Mouse (Mus musculus): ENCODE data around the gene Ccdc87. TPM values are rescaled to one million over a fixed set of nuclear protein-coding genes. Genes with fewer than 3 reads are reported as not detected.
"Not testable (repeated sequence)": the region's sequence is repeated elsewhere in the genome, so short reads cannot be mapped to it uniquely, and the experiment has no call there.

Gene Ccdc87
- total and polyA plus RNA-seq, 2 experiments from 2014 or later = 0.71 to 0.89 TPM

DNA sequence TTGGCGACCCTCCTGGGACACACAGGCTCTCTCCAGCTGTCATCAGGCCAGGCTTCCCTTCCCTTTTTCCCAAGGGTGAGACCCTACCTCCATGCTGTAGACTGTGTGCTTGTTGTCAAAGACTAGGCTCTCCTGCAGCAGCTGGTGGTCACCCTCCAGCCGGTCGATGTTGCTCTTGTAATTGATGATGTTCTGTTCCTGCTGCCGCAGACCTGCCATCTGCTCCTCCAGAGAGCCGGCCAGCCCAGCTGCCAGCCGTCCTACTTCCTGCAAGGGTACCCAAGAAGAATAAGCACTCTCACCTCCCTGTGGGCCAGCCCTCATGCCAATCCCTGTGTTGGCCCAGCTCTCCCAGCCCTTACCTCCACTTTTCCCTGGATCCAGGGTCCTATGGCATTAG lies 23.9 kb downstream of the Ccdc87 start:
- DNase-seq (ENCODE audit: low spot score) = peak; percentile 44
- WGBS = 61% methylated on average over 6 of the region's 6 CpGs
- Histone ChIP-seq H3K36me3 (ENCODE audit: insufficient read depth, low read length) (peaks cover 16% of the 10 kb centered on the region), H3K4me1 (ENCODE audit: insufficient read depth, low read length) (no peaks in the 10 kb centered on the region), H3K4me3 (ENCODE audit: low read length) (no peak overlapping the region), H3K9me3 (ENCODE audit: low read length) (no peaks in the 10 kb centered on the region), H3K9ac (replicated peaks; ENCODE audit: low read length) (no peak overlapping the region), H3K4me2 (ENCODE audit: low read depth, low read length) (no peak overlapping the region), H3K27ac (no peak overlapping the region), H3K27me3 (ENCODE audit: insufficient read depth, low read length) (no peaks in the 10 kb centered on the region)
- peak; percentile 48; the same call in 1 of the 2 replicates for ATAC-seq
- no peak for TF ChIP-seq CTCF (IDR thresholded peaks at IDR 0.05; ENCODE audit: low read depth)

DNA sequence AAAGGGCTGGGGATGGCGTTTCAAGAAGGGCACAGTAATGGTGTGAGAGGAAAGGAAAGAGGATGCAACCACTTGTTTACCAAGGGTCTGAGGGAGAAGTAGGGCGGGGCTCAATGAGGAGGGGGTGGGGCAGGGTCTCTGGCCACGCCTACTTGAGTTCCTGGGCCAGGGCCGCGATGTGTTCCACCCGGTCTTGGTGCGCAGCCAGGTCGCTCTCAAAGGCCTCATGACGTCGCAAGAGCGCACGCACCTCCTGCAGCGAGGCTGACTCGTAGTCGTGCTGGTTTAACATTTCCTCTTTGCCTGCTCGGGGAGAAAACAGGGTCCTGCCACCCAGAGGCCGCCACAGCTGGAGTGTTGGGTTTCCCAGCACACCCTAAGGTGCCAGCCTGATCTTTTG lies 26.0 kb downstream of the Ccdc87 start:
- DNase-seq (ENCODE audit: low spot score) = peak; percentile 57
- Histone ChIP-seq H3K4me2 (ENCODE audit: low read depth, low read length) (peak overlapping the region; percentile 30), H3K4me3 (ENCODE audit: low read length) (no peak overlapping the region), H3K27ac (no peak overlapping the region), H3K9ac (replicated peaks; ENCODE audit: low read length) (no peak overlapping the region), H3K36me3 (ENCODE audit: insufficient read depth, low read length) (peaks cover 8% of the 10 kb centered on the region; the same call in 1 of the 2 replicates), H3K9me3 (ENCODE audit: low read length) (no peaks in the 10 kb centered on the region), H3K4me1 (ENCODE audit: insufficient read depth, low read length) (no peaks in the 10 kb centered on the region), H3K27me3 (ENCODE audit: insufficient read depth, low read length) (no peaks in the 10 kb centered on the region)
- 5% methylated on average over 17 of the region's 17 CpGs for WGBS
- TF ChIP-seq CTCF (IDR thresholded peaks at IDR 0.05; ENCODE audit: low read depth) = no peak
- 0 out of 2 replicates have a peak, but pooled peaks have one; percentile 45 for ATAC-seq

DNA sequence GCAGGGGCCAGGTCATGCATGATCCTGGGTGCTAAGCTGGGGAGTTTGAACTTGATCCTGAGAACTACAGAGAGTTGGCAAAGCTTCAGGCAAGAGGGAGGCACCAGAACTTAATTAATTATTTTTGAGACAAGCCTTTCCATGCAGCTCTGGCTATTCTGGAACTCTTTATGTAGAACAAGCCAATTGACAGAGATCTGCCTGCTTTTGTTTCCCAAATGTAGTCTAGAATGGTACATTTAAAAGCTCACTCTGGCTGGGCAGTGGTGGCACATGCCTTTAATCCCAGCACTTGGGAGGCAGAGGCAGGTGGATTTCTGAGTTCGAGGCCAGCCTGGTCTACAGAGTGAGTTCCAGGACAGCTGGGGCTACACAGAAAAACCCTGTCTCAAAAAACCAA lies 35.4 kb downstream of the Ccdc87 start:
- H3K4me1 ChIP-seq (ENCODE audit: insufficient read depth, low read length); H3K27me3 ChIP-seq (ENCODE audit: insufficient read depth, low read length); H3K9ac ChIP-seq (replicated peaks; ENCODE audit: low read length); ATAC-seq; H3K9me3 ChIP-seq (ENCODE audit: low read length); H3K27ac ChIP-seq; DNase-seq (ENCODE audit: low spot score); H3K4me3 ChIP-seq (ENCODE audit: low read length); H3K36me3 ChIP-seq (ENCODE audit: insufficient read depth, low read length); H3K4me2 ChIP-seq (ENCODE audit: low read depth, low read length): not testable (repeated sequence)
- WGBS = 84% methylated on average over 1 of the region's 1 CpGs

DNA sequence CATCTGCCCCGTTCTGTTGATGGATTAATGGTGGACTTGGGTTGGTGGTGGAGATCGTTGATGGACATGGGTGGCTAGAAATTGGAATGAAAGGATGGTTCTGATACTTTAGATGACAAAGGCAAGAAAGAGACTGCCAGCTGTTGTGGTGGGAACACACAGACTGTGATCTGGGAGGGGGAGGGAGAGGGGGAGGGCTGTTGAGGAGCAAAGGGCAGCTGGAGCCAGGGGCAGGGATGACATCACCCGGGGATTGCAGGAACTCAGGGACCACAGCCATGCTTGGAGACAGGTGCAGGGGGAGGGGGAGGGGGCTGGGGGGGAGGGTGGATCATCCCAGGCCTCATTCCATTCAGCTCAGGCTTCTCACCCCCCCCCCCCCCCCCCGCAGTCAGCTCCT lies 37.1 kb downstream of the Ccdc87 start:
- Histone ChIP-seq H3K4me3 (ENCODE audit: low read length) (no peak overlapping the region), H3K27ac (no peak overlapping the region), H3K27me3 (ENCODE audit: insufficient read depth, low read length) (no peaks in the 10 kb centered on the region), H3K36me3 (ENCODE audit: insufficient read depth, low read length) (no peaks in the 10 kb centered on the region), H3K4me2 (ENCODE audit: low read depth, low read length) (no peak overlapping the region), H3K9me3 (ENCODE audit: low read length) (no peaks in the 10 kb centered on the region), H3K4me1 (ENCODE audit: insufficient read depth, low read length) (peaks cover 8% of the 10 kb centered on the region; the same call in 1 of the 2 replicates), H3K9ac (replicated peaks; ENCODE audit: low read length) (no peak overlapping the region)
- WGBS = 77% methylated on average over 2 of the region's 4 CpGs
- DNase-seq (ENCODE audit: low spot score) = no peak
- ATAC-seq = no peak
- TF ChIP-seq CTCF (IDR thresholded peaks at IDR 0.05; ENCODE audit: low read depth) = no peak

DNA sequence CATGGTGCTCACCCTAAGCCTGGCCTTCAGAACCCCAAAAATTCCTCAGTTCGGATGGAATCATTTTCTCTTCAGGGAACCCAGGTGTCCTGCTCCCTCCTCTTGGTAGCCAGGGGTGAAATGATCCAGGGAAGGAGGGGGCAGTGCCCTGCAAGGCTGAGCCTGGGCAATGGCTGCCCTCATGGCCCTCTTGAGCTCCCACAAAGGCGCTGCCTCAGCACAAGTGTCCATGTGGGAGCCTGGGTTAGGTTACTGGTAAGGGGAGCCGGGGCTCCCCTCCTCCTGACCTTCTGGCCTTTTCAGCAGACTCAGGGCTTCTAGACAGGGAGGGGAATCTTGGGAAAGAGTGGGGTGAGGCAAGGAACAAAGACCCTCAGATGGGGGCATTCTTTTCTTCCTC lies 37.6 kb downstream of the Ccdc87 start:
- no peaks in the 10 kb centered on the region for H3K9me3 ChIP-seq (ENCODE audit: low read length)
- no peaks in the 10 kb centered on the region for H3K27me3 ChIP-seq (ENCODE audit: insufficient read depth, low read length)
- no peak for TF ChIP-seq CTCF (IDR thresholded peaks at IDR 0.05; ENCODE audit: low read depth)
- no peak overlapping the region for H3K9ac ChIP-seq (replicated peaks; ENCODE audit: low read length)
- DNase-seq (ENCODE audit: low spot score) (no peak), ATAC-seq (no peak)
- H3K4me1 ChIP-seq (ENCODE audit: insufficient read depth, low read length) = peaks cover 8% of the 10 kb centered on the region; the same call in 1 of the 2 replicates
- H3K27ac ChIP-seq = no peak overlapping the region
- H3K4me2 ChIP-seq (ENCODE audit: low read depth, low read length) = no peak overlapping the region
- WGBS = 54% methylated on average over 3 of the region's 3 CpGs
- no peak overlapping the region for H3K4me3 ChIP-seq (ENCODE audit: low read length)
- no peaks in the 10 kb centered on the region for H3K36me3 ChIP-seq (ENCODE audit: insufficient read depth, low read length)

DNA sequence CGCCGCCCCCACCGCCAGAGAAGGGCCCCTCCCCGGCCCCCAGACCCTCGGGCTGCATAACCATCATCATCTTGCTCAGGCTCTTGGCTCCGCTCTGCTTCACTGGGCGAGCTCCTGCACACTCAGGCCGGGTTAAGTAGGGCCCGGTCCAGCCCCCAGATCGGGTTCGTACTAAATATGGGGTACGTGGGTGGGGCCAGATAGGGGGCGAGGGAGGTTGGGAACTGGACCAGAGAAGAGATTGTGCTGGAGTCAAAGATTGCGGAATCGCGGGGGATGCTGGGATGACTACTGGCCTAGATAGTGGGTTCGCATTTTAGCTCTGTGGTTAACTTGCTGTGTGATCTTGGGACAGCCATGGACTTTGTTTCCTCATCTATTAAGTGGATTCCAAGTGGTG lies 38.6 kb downstream of the Ccdc87 start, which contains the start of gene Actn3:
Gene Actn3, minus strand, starts transcription at position 125 of the 400 bp plus-strand sequence.
- no peaks in the 10 kb centered on the region; the same call in 1 of the 2 replicates for H3K36me3 ChIP-seq (ENCODE audit: insufficient read depth, low read length)
- H3K4me1 ChIP-seq (ENCODE audit: insufficient read depth, low read length) = peaks cover 8% of the 10 kb centered on the region; the same call in 1 of the 2 replicates
- H3K4me3 ChIP-seq (ENCODE audit: low read length) = peak within 1 kb of the TSS; percentile 77
- peak within 1 kb of the TSS; percentile 83 for H3K27ac ChIP-seq
- peak within 1 kb of the TSS; percentile 83 for H3K4me2 ChIP-seq (ENCODE audit: low read depth, low read length)
- no peak for TF ChIP-seq CTCF (IDR thresholded peaks at IDR 0.05; ENCODE audit: low read depth)
- H3K27me3 ChIP-seq (ENCODE audit: insufficient read depth, low read length) = no peaks in the 10 kb centered on the region
- no peak for ATAC-seq
- WGBS = 5% methylated on average over 17 of the region's 17 CpGs
- no peak for DNase-seq (ENCODE audit: low spot score)
- H3K9ac ChIP-seq (replicated peaks; ENCODE audit: low read length) = peak within 1 kb of the TSS; percentile 86
- H3K9me3 ChIP-seq (ENCODE audit: low read length) = no peaks in the 10 kb centered on the region

Data from hindbrain, postnatal 0 days (tissue).